Mouse (Mus musculus): ENCODE results near the gene Rnaseh2c. TPM values are rescaled to one million over a fixed set of nuclear protein-coding genes. Genes with fewer than 3 reads are reported as not detected.
A peak's percentile ranks its signal among the peaks of the same experiment; 100 is the strongest.

The Rnaseh2c gene
- total RNA-seq, 4 experiments from 2014 or later, result 123 to 156 (median 130) TPM

DNA sequence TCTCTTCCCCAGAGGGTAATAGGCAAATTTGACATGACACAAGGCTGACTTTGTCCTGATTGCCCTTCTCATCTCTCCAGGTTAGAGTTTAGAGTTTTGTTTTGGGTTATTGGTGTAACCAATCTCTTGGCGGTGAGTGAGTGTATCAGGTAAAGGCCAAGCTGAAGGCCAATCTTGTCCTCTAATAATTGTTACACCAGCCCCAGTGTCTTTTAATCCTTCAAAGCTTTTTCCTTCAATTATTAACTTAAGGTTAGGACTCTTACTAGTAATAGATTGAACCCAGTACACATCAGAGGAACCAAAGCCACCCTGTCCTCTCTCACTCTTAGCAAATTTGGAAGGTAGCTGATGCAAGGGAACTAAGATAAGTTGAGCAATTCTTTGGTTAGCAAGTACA, 26.3 kb upstream of the Rnaseh2c start:
- no peak for DNase-seq

DNA sequence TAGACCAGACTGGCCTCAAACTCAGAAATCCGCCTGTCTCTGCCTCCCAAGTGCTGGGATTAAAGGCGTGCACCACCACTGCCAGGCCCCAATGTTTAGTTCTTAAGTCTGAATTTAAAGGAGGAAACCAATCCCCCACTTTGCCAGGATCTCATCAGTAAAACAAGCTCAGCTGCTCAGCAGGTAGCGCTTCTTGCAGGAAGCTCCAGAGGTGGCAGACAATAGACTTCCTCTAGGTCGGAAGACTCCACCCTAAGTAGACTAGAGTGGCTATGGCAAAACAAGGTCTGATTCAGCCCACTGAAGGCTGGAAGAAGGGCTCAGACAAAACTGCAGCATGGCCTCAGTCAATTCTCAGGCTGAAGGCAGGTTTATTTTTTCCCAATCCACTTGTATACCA, 21.7 kb upstream of the Rnaseh2c start:
- DNase-seq, result no peak

DNA sequence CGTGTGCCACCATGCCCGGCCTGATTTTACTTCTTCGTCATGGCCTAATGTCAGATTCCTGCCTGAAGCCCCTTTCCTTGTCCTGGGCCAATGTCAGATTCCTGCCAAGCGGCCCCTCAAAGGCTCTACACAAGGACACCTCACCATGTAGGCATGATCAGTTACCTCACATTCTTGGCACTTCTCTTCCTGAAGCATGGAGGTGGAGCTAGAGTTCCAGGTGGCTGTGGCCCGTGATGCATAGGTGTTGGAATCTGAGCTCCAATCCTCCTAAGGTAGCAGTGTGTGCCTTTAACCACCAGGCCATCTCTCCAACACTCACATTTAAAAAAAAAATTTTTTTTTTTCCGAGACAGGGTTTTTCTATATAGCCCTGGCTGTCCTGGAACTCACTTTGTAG, 20.9 kb upstream of the Rnaseh2c start:
- DNase-seq, result no peak

DNA sequence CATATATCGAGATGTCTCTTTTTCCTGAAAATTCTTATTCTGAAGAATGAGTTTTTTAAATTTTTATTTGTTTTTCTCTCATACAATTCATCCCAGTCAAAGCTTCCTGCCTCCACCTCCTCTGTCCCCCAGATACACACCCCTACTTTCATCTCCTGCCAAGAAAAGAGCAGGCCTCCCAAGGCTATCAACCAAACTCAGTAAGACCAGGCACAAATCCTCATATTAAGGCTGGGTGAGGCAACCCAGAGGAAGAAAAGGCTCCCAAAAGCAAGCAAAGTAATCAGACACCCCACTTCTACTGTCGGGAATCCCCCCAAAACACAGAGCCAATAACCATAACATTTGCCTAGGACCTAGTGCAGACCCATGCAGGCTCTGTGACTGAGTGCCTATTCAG, 19.7 kb upstream of the Rnaseh2c start:
- no peak for DNase-seq

DNA sequence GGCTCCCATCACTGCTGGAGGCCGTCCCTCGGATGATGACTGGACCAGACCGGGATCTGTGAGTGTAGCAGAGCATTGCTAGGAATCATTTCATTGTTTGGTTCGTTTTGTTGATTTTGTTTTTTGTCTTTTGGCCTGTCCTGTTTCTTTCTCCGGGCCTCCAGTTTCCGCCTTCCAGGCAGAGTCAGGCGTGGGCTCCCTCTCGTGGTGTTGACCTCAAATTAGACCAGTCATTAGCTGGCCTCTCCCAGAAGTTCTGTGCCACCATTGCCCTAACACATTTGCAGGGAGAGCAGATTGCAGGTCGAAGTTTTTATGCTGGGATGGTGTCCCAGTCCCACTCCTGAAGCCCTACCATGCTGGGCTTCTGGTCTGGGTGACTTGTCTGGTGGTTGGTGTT, 12.5 kb upstream of the Rnaseh2c start:
- no peak for DNase-seq

DNA sequence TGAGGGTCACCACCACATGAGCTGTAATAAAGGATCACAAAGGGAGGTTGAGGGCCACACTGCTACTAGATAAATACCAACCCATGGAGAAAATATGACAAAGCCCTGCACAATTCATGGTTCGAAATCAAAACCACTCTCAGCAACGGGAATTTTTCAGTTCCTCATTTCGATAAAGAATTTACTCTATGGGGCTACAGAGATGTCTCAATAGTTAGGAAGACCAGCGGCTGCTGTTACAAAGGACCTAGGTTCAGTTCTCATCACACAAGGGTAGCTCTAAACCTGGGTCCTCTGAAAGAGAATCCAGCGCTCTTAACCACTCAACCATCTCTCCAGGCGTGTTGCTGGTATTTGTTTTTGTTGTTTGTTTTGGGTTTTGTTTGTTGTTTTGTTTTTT, 9.8 kb upstream of the Rnaseh2c start:
- DNase-seq, result no peak

DNA sequence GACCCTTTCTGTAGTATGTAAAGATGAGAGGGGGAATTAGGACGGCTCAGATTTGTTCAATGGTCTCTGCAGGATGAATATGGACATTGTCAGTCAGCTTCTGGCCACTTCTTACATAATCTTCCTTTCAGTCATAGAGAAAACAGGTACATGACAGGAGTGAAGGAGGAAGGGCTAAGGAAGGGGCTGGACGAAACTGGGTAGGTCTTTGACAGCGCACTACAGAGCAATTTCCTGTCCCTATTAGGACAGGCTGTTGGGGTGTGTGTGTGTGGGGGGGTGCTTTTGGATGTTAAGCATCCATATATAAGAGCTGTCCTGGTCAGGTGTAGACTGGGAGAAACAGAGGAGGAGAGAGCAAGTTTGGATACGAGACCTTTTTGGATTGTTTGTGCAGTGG, 2.4 kb upstream of the Rnaseh2c start:
- DNase-seq, result no peak

DNA sequence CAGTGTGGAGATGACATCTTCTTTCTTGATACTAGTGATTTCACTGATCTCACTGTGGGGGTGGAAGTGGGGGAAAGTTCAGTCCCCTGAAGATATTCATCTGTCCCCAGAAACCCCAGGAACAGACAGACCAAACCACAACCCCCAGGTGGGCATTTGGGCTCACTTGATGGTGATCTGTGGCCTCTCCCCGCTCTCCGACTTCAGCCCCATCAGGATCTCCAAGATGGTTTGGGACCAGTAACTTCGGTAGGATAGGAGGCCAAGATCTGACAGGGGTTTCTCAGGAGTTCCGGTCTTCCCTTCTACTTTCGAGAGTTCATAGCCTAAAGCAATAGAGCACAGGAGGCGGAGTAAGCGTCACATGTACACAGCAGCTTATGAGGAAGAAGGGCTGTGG, 2.0 kb downstream of the Rnaseh2c start:
- no peak for DNase-seq

DNA sequence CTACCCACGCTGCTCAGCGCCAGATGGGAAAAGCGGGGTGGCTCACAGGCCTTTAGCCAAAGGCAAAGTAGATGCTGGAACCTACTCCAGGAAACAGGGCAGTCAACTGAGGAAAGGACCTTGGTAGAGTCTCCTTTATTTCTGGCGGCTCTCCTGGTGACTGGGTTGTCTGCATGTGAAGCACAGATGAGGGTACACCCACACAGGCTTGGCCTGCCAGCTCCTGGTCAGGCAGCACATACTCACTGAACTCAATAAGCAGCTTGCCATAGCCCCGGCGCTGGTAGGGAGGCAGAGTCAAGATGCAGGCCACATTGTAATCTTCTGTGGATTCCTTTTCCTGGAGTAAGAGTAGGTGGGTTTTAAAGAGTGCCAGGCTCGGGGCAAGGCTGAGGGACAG, 3.5 kb downstream of the Rnaseh2c start:
- no peak for DNase-seq

DNA sequence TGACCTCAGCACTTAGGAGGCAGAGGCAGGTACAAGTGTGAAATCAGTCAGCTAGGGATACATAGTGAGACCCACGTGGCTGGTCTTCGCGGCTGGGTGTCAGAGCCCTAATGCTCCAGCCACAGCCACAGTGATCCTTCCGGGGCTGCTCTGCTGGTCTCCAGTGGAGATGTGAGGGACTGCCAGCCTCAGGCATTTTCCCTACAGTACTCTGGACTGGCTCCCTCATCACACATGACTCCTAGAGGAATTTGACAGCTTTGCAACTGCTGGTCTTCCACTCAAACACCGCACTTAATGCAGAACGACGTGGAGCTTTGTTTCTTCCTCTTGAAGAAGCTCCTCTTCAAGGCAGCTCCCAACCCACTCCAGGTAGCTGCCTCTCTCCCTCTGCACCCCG, 4.5 kb downstream of the Rnaseh2c start:
- DNase-seq, result no peak

DNA sequence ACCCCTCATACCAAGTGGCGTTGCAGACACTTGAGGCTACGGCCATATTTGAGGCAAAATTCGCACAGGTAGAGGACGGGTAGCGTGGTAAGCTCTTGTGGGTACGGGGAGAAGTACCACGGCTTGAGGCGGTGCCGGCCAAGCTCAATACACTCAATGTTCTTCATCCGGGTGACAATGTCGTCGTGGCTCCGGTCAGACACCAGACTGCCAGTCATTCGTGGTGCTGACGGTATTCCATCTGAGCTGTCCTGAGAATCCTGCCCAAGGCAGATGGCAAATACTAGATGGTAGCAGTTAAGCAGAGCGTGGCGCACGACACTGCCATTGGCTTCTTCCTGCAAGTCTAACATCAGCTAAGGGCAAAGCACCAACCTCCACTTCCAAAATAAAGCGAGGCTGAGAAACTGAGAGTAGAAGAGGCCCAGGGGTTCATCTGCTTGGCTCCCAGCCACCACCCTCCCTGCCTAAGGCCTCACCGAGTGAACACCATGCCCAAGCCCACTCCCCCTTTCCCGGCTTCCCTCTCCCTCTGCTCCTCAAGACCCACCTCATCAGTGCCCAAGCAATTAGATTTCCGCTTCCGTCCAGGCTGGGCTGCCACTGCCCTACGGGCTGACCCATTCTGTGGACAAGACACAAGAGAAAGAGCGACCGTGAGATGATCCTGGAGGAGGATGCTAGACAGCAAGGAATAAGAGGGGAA, 6.2 kb downstream of the Rnaseh2c start:
- no peak for DNase-seq

DNA sequence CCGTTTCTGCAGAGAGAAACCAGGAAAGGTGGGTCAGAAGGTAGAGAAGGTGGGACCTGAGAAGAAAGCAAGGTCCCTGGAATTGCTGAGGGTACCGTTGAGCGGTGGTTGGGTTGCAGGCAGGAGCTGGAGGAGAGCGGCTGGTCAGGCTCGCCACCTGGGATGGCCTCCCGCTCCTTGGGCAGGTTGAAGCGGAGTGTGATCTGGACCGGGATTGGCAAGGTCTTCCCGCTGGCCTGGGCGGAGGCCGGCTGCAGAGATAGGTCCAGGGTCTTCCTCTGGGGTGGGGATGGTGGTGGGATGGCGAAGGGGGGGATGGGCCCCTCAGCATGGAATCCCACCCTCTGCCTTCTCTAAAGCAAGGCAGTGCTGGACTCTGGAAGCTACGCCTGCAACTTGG, 7.0 kb downstream of the Rnaseh2c start:
- DNase-seq, result no peak

DNA sequence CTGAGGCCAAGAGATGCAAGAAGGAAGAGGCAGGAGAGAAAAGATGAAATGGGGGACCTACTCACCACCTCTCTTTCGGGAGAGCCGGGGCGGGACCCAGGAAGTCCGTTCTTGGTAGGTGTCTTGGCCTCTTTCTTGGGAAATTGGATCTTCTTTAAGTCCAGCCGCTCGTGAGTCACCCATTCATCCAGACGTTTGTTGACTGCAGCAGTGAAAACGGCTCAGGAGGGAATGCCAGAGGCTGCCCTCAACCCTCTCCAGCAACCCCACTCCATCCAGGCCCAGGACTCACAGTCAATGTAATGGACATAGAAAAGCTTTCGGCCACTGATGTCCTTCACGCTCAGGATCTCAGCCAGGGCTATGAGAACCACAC, 7.5 kb downstream of the Rnaseh2c start:
- no peak for DNase-seq

DNA sequence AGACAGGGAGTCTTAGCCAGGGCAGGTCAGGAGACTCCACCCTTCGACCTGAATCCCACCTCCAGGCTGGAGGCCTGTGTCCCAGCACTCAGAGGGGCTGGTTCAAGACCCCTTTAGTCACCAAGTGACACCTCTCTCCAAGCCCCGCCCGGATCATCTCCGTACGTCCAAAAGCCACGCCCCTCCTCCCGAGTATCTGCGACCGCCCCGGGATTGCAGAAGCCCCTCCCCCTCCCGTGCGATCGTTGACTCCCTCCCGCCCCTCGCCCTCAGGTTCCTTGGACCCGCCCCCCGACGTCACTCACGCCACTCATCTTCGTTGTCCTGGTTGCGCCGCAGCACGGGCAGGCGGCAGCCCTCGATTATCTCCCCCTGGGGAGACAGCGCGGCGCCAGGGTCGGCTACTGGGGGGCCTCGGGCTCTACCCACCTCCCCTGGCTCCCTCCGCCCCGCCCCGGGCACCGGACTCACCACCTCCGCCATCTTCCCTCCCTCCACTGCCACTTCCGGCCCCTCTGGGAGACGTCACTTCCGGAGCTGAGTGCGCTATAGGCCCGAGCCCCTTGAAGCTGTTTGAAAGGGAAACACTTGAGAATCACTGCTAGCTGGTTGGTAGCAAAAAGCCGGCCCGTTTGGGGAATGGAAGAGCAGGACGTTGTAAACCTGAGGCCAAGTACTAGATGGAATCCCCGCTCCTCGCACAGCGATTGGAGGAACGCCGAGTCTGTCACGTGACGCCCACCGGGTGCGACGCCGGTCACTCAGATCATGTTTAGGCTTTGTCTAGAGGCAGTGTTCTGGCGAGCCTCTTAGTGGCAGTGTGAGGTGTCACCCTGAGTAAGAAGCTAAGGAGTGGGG, 8.1 kb downstream of the Rnaseh2c start, which contains the start of gene Kat5:
Gene Kat5, minus strand, starts transcription at position 691 of the 858 bp plus-strand sequence.
- peak; percentile 85 for DNase-seq

DNA sequence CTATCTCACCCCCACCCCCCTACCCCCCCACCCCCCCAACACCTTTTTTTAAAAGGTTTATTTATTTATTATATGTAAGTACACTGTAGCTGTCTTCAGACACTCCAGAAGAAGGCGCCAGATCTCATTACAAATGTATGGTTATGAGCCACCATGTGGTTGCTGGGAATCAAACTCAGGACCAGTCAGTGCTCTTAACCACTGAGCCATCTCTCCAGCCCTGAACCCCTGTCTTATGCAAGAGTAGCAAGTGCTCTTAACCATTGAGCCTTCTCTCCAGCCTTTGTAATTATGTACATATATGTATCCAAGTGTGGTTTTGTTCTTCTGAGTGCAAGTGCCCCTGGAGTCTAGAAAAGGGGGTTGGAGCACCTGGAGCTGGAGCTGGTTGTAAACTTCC, 10.3 kb downstream of the Rnaseh2c start:
- DNase-seq, result no peak

DNA sequence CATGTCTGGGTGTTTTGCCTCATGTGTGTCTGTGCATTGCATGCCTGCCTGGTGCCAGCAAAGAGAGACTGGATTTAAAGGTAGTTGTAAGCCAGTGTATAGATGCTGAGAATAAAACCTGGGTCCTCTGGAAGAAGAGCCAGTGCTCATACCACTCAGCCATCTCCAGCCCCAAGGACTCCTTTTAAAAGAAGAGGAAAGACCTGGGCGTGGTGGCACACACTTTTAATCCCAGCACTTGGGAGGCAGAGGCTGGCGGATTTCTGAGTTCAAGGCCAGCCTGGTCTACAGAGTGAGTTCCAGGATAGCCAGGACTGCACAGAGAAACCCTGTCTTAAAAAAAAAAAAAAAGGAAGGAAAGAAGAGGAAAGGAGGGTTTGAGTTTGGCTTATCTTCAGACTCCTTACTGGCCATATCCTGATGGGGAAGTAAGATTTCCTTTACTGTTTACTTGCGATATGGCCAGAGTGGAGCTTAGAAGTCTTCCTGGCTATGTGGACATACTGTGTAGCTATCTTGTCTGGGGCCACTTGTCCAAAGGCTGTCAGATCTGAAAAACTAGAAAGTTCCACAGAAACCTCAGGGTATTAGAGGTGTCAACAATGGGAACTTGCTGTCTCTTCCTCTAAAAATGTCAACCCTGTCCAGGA, 11.2 kb downstream of the Rnaseh2c start:
- no peak for DNase-seq

DNA sequence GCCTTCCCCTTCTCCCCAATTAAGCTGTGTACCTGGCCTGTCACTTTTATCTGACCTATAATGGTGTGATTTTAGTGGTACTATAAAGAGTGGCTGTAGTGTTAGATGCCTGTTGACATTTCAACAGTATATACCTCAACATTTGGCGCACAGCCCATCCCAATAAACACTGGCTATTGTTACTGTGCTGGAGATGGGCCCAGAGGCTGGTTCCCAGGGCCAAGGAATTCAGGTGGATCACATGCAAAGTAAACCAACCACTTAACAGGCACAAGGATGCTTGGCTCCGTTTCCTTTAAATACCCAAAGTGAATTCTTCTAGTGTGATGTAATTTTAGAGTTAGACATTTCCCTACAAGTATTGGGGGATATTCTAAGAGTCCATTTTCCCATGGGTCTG, 13.3 kb downstream of the Rnaseh2c start:
- DNase-seq, result no peak

DNA sequence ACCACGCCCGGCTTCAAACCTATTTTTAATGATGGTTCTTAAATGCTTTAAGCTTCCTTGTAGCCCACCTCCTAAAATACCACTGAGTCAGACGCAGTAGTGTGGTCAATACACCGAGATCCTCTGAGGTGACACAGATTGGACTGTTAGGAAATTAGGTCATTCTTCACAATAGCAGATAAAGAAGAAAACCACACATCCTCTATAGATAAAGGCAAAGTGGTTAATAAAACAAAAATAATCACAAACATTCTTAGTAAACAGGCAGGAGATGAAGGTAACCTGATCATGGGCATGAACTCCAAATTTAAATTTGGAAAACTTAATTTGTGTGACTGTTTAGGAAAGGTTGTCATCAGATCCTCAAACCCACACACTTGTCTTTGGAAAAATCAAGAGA, 18.3 kb downstream of the Rnaseh2c start:
- no peak for DNase-seq

DNA sequence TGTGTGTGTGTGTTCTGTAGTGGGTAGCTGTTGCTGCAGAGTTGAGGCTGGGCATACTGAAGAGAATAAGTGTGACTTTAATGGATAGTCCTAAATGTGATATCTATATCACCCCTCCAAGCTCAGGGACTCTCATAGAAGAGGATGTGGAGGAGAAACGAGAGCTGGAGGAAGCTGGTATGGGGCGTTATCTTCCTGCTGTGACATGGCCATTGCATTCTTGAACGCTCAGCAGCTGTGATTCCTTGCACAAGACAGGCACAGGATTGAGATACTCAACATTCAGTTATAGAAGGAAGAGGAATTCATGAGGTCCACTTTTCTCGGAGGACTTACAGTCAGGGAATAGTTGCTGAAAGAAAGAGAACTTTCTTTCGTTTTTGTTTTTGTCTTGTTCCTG, 20.2 kb downstream of the Rnaseh2c start:
- DNase-seq, result no peak

DNA sequence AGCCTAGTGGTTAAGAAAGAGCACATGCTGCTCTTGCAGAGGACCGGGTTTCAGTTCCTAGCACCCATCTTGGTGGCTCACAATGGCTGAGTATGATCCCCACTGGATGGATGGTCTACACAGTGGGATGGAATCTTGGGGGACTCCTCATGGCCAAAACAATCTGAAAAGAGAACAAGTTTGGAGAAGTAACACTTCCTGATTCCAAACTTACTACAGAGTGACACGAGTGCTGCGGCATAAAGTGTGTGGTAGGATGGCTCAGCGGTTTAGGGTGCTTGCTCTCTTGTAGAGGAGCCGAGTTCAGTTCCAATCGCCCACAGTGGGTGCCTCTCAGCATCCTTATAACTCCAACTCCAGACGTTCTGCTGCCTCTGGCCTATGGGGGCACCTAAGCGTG, 23.6 kb downstream of the Rnaseh2c start:
- DNase-seq, result no peak

DNA sequence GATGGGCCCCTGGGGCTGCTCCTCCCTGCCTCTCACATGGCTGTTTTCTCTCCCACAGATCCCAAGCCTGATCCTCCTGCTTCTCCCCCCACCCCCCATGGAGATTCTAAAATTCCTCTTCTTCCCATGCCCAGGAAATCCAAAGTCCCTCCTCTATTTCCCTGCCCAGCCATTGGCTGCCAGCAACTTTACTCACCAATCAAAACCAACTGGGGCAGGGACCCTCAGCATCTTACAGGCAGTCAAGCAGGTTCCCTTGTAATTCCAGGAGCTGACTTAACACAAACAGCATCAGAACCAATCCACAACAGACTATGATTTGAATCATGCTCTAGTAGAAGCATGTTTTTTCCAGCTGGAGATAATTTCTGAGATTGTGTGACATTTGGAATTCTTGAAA, 28.2 kb downstream of the Rnaseh2c start:
- no peak for DNase-seq

DNA sequence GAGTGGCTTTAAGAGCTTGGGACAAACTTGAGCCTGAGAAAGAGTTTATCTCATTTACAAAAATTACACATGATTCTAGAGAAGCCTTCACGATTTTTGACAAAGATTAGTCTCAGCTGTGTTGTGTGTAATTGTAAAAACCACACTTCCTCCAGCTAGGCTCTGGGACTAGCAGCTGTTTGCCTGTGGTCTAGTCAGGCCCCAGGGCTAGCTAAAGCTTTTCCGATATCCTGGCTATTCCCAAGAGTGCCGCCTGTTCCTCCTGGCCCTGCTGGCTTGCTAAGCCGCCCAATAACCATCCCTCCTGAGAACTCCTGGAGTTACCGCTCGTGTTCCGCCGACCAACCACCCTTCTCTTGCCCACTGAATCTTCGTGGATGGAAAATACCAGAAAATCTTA, 30.4 kb downstream of the Rnaseh2c start:
- DNase-seq, result no peak

DNA sequence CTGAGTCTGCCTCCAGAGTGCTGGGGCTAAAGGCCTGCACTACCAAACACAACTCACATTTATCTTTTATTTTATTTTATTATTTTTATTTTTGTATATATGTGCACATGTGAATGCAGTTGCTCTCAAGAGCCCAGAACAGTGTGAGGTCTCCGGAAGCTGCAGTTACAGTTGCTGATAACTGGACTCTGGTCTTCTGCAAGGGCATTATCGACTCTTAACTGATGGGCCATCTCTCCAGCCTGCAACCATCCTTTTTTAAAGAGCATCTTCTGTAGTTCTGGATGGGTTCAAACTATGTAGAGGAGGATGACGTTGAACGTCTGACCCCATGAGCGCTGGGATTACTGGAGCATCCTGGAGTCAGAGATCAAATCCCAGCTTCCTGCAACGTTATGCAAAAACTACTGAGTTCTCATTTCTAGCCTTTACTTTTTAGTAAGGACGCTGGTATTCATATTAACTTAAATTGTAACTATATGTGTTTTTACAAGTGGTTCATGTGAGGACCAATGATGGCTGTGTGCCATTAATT, 34.4 kb downstream of the Rnaseh2c start:
- no peak for DNase-seq
